Mouse (Mus musculus) common myeloid progenitor, adult 5-6 weeks (primary cell): ENCODE measurements around the gene Grin1. TPM values are rescaled to one million over a fixed set of nuclear protein-coding genes. Genes with fewer than 3 reads are reported as not detected.

Source experiments
- ATAC-seq: replicated peaks from 2 replicates; pipeline ENCODE4 v1.8.0; 2016; ENCODE audit warnings: low read depth, mild to moderate bottlenecking, moderate TSS enrichment, inconsistent platforms; ENCODE audit not compliant: poor library complexity, severe bottlenecking
- total RNA-seq: library from RNA; stranded (forward); fragments of 200-1000, 187-1606 nt; gene quantifications from 2 replicates; pipeline ENCODE4 v1.2.3, GENCODE M21; 2017

Grin1 gene
- total RNA-seq, result not detected in 2 replicates

DNA sequence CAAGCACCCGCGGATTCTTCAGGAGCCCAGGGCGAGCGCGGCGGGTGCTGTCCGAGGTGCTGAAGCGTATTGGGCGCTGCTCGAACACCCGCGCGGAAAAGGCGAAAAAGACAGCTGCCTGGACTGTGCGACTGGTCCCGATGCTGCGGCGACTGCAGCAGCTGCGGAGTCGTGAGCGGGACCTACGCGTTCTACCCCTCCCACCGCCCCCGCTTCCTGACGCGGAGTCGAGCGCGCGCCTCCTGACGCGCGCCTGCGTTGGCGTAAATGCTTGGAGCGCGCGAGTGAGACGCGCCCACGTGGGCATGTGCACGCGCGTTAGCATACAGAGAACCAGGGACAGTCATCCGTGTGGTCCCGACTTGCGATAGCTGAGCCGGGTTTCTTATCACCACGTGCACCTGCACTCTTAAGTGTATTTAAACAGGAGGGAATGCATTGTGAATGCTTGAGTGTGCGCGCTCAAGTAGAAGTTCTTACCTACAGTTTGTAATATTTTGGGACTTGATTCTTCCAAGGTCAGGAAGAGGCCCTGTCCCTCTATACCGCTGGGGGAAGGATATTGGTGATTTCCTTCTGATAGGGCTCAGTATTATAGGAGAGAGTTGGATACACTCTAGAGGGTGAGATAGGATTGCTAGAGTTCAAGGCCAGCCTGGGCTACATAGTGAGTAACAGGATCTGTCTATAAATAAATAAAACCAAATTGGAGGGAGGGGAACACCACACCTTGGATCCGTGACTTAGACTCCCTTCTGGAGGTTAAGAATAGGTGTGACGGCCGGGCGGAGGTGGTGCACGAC lies at the start of gene Grin1:
Grin1 (minus strand) TSS at position 217 of the 803 bp plus-strand sequence.
- ATAC-seq, result peak; percentile 87

DNA sequence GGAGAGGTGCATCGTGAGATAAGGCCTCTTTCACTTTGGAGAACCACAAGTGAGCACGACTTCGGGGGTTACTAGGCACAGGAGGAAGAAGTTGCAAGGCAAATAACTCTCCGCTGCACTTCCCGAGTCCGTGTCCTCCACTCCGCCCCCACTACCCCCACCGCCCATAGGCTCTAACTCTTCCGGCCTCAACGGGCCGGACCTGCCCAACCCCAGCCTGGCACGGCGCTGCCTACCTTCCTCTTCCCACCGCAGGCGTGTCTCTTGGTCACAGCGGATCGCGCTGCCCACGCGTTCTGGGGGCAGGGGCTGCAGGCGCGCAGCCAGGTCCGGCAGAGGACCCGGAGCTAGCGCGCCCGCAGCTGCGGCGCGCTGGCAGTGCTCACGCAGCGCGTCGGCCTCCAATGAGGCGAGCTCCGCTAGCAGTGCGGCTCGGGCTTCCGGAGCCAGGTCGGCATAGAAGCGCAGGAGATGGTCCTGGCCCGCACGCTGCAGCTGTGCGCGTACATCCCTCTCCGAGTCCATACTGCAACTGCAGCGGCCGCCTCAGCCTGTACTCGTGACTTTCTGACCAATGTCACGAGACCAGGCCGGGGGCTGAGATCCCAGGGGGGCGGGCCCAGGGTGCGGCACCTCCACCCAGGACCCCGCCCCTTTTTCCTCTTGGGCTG lies 46.2 kb upstream of the Grin1 start, which contains the start of gene Uap1l1:
Uap1l1 (minus strand) TSS at position 592 of the 671 bp plus-strand sequence.
- ATAC-seq, result peak; percentile 87

DNA sequence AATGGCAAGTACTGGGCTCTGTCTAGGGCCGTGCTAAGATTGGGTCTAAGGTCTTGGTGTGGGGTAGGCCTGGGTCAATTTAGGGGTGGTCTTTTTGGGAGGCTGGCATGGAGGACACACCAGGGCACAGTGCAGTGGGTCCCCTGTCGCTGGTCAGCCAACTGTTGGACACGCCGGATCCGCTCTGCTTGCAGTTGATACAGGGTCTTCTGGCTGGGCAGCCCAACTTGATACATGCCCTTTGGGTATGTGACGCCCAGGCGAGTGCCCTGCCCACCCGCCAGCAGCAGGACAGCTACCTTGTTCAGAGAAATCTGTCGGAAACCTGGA lies 45.7 kb upstream of the Grin1 start:
- peak; percentile 34; the same call in 1 of the 2 replicates for ATAC-seq

DNA sequence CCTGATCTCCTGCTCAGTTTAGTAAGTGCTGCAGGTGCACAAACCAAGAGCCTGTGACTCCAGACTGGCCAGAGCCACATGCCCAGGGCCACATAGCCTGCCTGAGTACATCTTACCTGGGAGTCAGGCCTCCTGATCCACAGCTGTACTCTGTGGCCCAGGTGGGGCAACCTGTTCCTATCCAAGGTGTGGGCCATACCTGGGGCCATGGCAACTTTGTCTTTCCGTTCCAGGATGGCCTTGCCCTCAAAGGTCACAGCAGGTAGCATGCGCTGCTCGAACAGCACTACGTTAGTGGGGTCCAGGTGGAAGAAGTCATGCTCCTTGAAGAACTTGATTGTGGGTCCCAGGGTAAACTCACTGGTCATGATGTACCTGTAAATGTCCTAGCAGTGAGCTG lies 45.3 kb upstream of the Grin1 start:
- ATAC-seq, result no peak

DNA sequence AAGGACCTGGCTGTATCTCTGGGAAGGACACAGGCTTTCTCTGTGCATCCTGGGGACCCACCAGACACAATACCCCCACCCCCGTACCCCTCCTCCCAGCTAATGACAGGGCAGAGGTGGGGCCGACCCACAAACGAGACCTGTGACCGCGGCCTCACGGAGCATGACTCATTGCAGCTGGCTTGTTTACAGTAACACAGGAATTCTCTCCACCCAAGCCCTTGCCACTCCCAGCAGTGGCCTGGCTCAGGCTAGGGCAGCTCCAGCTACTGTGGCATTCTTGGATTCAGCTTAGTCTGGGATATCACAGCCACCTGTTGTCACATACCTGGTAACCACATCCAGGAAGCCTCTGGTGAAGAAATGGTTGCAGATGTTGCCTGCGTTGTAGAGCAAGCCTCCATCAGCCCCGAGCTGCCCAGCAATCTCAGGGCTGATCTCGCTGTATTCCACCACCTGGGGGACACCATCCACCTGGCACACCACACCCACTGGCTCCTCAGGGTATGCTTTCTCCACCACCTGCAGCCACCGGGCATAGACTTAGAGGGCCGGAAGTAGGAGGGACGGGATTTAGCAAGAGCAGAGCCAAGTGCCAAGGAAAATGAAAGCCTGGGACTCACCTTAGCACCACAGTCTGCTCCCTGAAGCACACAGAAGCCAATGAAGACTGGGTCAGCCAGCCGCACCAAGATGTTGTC lies 44.6 kb upstream of the Grin1 start:
- ATAC-seq, result no peak

DNA sequence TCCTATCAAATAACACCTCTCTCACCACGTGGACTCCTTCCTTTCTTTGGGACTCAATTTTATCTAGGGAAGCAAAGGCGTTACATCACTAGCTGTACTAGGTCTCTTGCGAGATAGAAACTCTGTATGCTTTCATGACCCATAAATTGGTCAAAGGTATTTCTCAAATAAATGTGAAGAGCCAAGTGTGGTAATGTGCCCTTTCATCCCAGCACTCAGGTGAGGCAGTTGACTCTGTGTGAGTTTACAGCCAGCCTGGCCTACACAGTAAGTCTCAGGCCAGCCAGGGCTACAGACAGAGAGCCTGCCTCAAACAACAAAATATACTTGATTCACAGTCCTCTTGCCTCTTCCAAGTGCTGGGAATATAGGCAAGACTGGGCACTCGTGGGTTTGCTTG lies 40.9 kb upstream of the Grin1 start:
- ATAC-seq, result no peak

DNA sequence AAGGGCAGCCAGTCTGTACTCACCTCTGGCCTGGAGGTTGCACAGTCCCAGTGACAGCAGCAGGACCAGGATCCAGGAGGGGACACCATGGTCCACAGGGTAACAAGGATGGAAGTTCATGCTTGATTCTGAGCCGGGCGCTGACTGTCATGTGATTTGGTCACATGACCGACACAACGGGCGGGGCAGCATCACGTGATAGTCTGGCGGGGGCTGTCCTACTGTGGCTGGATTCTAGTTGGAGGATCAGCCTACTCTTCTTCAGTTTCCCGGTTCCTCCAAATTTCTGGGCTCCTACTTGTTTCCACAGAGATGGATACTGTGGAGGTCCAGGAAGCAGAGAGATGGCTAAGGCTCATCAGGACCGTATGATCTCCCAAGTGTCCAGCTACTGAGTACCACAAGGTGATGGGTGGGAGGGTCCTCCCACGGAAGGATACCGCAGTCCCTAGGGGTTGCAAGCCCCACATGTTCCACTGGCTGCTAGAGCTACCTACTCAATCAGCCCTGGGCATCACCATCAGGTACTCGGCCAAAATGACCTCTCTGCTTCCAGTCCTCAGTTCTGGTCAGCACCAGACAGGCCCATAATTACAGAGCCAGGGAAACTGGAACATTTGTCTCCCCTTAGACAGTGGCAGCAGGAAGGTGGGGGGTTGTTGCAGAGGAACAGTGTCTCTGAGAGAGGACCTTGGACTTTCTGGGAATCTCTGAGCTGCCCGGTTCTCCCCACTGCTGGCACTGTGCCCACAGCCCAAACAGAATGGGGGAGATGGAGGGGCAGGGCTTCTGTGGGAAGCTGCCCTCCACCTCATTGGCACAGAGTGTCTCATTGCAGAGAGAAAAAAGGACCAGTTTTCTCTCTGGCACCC lies 37.5 kb upstream of the Grin1 start, which contains the start of gene Dpp7:
Dpp7 (minus strand) TSS at position 152 of the 872 bp plus-strand sequence.
- peak; percentile 64 for ATAC-seq

DNA sequence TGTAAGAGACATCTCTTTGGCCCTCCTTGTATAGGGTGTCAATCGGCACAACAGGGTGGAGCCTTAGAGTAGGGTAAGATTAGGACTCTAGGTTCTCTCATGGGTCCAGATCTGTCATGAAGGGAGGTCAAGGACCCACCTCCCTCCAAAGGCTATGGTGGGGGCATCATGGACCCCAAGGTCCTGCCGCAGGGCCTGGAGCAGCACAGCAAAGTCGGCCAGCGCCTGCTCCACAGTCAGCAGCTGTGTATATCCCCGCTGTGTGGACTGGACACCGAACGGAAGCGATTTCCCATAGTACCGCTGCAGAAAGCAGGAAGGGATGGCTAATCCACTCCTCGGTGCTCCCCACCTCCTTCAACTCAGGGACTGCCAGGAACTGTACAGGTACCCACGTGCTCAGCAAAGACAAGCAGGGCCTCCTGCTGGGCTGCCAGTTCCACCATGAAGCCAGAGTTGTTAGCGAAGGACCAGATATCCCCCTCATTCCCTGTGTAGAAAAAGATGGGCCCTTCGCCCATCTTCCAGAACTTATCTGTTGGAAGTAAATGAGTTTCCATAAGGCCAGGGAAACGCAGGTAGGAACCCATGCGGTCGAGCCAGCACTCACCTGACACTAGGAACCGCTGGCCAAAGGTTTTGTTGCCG lies 36.6 kb upstream of the Grin1 start:
- no peak for ATAC-seq

DNA sequence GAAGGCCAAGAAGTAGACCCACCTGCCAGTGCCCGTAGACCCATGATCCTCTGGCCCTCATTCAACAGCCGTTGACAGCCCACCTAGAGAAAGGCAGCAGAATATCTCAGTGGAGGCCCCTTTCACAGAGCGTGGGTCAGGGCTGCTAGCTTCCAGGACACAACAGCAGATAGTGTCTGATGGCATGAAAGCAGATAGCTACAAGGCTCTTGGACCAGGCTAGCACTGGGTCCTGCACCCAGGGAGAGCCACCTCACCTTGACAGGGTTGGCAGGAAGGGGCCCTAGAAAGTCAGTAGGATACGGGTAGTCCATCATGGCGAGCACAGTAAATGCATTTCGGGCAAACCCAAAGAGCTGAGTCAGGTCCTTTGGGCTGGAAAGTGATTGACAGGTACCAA lies 35.2 kb upstream of the Grin1 start:
- no peak for ATAC-seq

DNA sequence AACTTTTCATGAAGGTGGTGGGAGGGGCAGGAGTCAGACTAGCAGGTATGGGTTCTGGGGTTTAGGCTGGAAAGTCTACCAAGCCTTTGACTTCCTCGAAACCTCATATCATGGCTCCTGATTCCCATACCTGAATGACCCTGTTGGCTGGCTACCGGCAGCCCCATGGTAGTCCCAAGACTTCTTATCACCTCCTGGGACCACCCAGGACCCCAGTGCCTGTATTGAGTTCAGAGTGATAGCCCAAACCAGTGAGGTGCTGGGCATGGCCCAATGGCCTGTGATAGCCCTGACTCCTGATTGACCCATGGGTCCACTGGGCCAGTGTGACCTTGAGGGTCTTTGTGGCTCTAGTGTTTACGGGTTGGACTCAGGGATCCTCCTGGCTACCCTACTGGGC lies 31.7 kb upstream of the Grin1 start:
- no peak for ATAC-seq

DNA sequence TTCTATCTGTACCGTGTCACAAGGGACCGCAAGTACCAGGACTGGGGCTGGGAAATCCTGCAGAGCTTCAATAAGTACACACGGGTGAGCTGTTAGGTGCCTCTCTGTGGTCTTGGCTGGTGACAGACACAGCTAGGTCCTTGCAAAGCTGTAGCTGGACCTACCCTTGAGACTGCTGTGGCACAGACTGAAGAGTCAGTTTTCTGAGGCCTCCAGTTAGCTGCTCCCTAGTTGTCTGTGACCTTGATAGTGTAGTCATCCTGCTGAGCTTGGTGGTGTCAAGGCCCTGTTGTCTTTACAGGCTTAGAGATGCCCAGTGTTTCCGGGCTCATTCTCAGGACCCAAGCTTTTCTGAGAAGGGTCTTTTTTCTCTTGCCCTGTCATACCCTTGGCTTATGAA lies 30.5 kb upstream of the Grin1 start:
- ATAC-seq, result no peak

DNA sequence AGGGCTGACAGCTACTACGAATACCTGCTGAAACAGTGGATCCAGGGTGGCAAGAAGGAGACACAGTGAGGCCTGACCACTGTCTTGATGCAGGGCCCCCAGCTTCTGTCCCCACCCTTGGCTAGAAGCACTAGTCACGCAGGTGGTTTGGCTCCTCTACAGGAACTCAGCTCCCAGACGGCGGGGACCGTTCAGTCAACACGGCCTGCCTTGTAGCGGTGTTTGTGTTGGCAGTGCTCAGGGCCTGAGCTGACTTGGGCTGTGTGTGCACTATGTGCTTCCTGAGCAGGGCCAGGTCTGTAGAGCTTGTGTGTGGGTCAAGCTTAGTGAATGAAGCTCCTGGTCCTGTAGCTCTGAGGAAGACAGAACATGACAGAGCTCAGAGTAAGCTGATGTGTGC lies 29.2 kb upstream of the Grin1 start:
- ATAC-seq, result no peak

DNA sequence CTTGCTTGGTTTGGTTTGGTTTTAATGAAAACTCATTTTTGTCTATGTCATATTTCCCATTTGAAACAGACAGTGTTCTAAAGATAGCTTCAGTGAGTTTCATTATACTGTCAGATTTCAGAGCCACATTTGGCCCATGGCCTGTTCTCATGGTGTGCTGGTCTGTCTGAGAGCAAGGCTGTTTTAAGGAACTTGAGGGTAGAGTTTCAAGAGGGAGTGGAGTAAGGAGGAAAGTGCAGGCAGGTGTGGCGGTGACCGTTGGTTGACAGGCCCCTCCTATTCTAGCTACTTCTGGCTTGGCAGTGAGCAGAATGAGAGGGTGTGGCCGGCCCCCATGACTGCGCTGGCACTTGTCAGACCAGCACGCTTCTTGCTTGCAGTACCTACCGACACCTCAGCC lies 19.3 kb upstream of the Grin1 start:
- peak; percentile 76 for ATAC-seq

DNA sequence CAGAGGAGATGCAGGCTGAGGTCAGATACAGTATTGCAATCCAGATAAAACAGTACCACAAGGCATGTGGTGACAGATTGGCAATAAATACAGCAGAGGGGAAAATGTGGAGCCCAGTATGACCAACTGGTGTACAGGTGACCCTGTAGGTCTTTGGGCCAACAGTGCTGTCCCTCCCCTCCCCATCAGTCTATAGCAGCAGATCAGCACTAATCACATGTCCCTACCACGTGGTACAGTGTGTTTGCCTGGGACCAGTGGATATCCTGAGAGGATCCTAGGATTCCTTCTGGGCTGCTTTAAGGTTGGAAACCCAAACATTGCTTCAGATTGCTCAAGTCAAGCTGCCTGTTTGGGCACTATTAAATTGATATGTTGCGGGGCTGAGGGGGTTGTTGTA lies 14.6 kb upstream of the Grin1 start:
- ATAC-seq, result no peak

DNA sequence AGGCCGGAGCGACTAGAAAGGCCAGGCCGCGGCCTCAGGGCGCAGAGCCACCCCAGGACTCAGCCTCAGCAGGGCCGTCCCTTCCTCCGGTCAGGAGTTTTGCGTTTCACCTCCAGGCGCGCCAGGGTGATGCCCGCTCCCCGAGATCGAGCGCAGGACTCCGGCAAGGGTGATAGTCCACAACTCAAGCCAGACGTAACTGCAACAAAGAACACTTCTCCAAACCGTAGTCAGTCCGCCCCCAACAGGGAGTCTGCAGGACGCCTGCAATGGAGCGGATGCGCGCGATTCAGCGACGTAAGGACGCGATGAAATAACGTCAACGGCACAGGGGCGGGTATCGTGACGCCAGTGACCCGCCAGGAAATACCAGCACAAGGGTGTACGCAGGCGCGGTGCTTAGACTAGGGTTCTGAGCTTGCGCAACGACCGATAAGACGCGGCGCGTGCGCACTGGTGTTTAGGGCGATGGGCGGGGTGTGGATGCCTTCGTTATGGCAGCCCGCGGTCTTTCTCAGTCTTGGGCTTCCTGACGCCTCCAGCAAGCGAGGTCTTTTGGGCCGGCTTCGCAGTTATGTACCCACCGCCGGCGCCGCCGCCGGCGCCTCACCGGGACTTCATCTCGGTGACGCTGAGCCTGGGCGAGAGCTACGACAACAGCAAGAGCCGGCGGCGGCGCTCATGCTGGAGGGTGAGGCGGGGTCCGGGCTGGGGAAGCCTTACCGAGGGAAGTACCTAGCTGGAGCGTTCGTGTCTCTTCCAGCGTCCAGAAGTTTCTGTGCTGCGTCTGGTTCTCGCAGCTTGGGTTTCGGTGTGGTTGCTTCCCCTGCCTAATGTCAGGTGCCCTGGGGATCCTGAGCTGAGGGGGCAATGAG lies 13.5 kb upstream of the Grin1 start, which contains the start of gene Man1b1:
Man1b1 (plus strand) TSS at position 53 of the 875 bp plus-strand sequence.
- peak; percentile 97 for ATAC-seq

DNA sequence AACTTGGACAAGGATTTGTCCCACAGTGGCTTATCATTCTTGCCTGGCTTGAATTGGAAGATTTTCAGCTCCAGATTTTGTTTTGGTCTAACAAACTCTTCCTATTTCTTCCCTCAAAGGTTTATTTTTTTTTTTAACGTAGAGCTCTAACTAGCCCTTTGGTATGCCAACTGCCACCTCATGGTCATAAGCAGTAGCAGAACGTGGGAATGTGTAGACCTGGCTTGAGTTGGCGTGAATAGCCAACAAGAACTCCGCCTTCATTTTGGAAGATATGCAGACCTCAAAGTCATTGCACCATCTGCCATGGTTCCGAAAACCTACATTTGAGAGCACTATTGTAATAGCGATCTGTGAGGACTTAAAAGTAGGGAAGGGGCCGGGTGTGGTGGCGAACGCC lies 12.5 kb upstream of the Grin1 start:
- no peak for ATAC-seq

DNA sequence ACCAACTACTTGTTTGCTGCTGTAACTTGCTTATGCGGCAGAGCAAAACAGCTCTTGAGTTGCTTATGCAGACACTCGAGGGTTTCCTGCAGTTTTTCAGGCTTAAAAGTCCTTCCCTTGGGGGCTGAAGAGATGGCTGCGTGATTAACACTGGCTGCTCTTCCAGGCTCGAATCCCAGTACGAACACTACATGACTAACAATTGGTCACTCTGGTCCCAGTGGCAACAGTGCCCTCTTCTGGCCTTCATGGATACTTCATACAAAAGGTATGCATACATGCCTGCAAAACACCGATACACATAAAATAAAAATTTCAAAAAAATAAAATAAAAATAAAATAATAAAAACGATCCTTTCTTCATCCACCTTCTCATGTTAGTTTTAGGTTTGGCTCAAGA lies 9.5 kb upstream of the Grin1 start:
- no peak for ATAC-seq

DNA sequence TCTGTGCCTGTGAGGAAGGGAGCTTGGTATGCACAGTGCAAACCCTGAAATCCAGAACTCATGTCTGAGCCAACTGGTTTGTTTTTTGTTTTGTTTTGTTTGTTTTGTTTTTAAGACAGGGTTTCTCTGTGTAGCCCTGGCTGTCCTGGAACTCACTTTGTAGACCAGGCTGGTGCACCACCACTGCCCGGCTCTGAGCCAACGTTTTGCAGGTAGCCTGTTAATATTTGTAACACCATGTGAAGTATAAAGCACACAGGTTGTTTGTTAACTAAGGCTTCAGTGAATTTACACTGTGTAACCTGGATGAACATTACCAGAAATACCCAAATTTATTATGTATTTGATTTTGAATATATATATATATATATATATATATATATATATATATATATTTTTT lies 7.0 kb upstream of the Grin1 start:
- ATAC-seq, result no peak

DNA sequence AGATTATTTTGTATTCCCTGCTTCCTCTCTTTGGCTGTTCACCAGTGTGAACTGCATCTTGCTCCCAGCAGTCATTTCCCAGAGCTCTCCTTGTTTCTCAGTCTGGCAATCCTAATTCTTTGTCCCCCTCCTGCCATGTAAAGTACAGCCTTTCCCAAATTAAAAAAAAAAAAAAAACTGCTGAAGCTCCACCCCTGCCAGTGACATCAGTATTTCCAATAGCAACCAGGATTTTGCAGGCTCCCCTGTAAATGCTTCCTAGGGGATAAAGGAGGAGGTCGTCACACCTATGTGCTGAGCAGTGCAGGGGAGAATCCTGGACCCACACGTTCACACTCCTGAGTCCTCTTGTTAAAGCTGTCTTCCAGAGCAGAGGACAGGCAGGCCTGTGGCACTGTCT lies 1.1 kb upstream of the Grin1 start:
- no peak for ATAC-seq
